In the genomic region with DNA sequence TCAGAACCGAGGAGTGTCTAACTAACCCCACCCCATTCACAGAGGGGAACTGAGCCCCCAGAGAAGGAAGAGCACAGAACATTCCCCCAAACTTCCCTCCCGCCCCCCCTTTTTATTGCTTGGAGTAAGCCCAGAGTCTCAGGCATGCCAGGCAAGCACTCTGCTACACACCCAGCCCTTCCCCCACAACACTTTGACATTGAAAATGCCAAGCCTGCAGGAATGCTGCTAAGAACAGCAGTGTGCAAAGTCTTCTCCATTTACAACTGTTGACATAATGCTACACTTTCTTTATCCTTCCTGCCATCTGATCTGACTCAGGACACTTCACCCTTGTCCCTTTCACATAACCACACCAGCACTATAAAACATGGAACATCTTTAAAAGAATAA, we compare ENCODE assay signal across 11 mouse cellular contexts. TPM values are rescaled to one million over a fixed set of nuclear protein-coding genes. Genes with fewer than 3 reads are reported as not detected.
DNase-seq lines count a peak whose midpoint lies in the region; ATAC-seq lines count a peak whose summit lies in the region.
"Had no signal": no experiment of that assay in that cellular context is flagged by ENCODE, and none has a peak within 500 bp of the region (broad histone marks: within the 10 kb centered on the region; RNA-seq: fewer than 3 reads in every experiment).

No protein-coding gene starts in this region.

- H3K27me3 ChIP-seq in heart, embryonic 11.5 days (ENCODE audit: control insufficient read depth, insufficient read depth, low read length): peaks cover 6% of the 10 kb centered on the region
- H3K27me3 ChIP-seq in embryonic facial prominence, embryonic 12.5 days: peaks cover 19% of the 10 kb centered on the region
- H3K27me3 ChIP-seq in intestine, embryonic 16.5 days (replicated peaks; ENCODE audit: control insufficient read depth, insufficient read depth, low read length): no peaks in the 10 kb centered on the region
- peaks cover 20% of the 10 kb centered on the region for H3K27me3 ChIP-seq in liver, embryonic 15.5 days

- H3K9ac ChIP-seq in heart, embryonic 11.5 days (ENCODE audit: low read depth, low read length): no peak overlapping the region
- no peak overlapping the region for H3K9ac ChIP-seq in embryonic facial prominence, embryonic 12.5 days
- peak overlapping the region; percentile 53 for H3K9ac ChIP-seq in intestine, embryonic 16.5 days (ENCODE audit: low read depth, low read length)
- no peak overlapping the region for H3K9ac ChIP-seq in liver, embryonic 15.5 days
- H3K9ac ChIP-seq: hindbrain, embryonic 15.5 days; liver, embryonic 14.5 days had no signal

- no peaks in the 10 kb centered on the region for H3K9me3 ChIP-seq in heart, embryonic 11.5 days (replicated peaks; ENCODE audit: control insufficient read depth, low read length)
- no peaks in the 10 kb centered on the region for H3K9me3 ChIP-seq in embryonic facial prominence, embryonic 12.5 days
- no peaks in the 10 kb centered on the region for H3K9me3 ChIP-seq in intestine, embryonic 16.5 days (ENCODE audit: control insufficient read depth, low read length)
- H3K9me3 ChIP-seq in liver, embryonic 15.5 days (replicated peaks): no peaks in the 10 kb centered on the region
- H3K9me3 ChIP-seq: hindbrain, embryonic 15.5 days had no signal

- no peak overlapping the region for H3K4me3 ChIP-seq in heart, embryonic 11.5 days (ENCODE audit: low read depth, low read length)
- no peak overlapping the region for H3K4me3 ChIP-seq in embryonic facial prominence, embryonic 12.5 days
- H3K4me3 ChIP-seq in intestine, embryonic 16.5 days (ENCODE audit: low read length): no peak overlapping the region
- no peak overlapping the region for H3K4me3 ChIP-seq in liver, embryonic 15.5 days (replicated peaks)
- H3K4me3 ChIP-seq: hindbrain, embryonic 15.5 days had no signal

- no peak for DNase-seq in heart, adult 11 months
- no peak for DNase-seq in cerebellum, postnatal 14 days
- DNase-seq in cerebellum, postnatal 36 days: no peak
- DNase-seq in ovary, adult 18-20 months (ENCODE audit: low spot score): no peak
- DNase-seq: adrenal gland, postnatal 36 days had no signal

- 27% methylated on average over 2 of the region's 2 CpGs for WGBS in heart, embryonic 11.5 days (ENCODE audit: insufficient replicate concordance)
- 55% methylated on average over 2 of the region's 2 CpGs for WGBS in embryonic facial prominence, embryonic 12.5 days
- WGBS in intestine, embryonic 16.5 days: 8% methylated on average over 2 of the region's 2 CpGs
- 32% methylated on average over 2 of the region's 2 CpGs for WGBS in liver, embryonic 15.5 days (ENCODE audit: insufficient replicate concordance)

- H3K4me1 ChIP-seq in heart, embryonic 11.5 days (ENCODE audit: control insufficient read depth, insufficient read depth, low read length): peaks cover 21% of the 10 kb centered on the region
- H3K4me1 ChIP-seq in embryonic facial prominence, embryonic 12.5 days: peaks cover 18% of the 10 kb centered on the region
- H3K4me1 ChIP-seq in intestine, embryonic 16.5 days (ENCODE audit: control insufficient read depth, insufficient read depth, low read length): peaks cover 24% of the 10 kb centered on the region
- H3K4me1 ChIP-seq in liver, embryonic 15.5 days (replicated peaks): no peaks in the 10 kb centered on the region

- ATAC-seq in heart, embryonic 11.5 days (replicated peaks; ENCODE audit: insufficient number of reproducible peaks, low FRiP score, low TSS enrichment): no peak
- ATAC-seq in embryonic facial prominence, embryonic 12.5 days (ENCODE audit: insufficient number of reproducible peaks, insufficient read depth, low FRiP score, low TSS enrichment): no peak
- ATAC-seq in intestine, embryonic 16.5 days: peak; percentile 82
- ATAC-seq in liver, embryonic 15.5 days (ENCODE audit: insufficient read depth): no peak

- peak overlapping the region; percentile 29; the same call in 1 of the 2 replicates for H3K4me2 ChIP-seq in heart, embryonic 11.5 days
- 0 out of 2 replicates have a peak overlapping the region, but pooled peaks have one; percentile 5 for H3K4me2 ChIP-seq in embryonic facial prominence, embryonic 12.5 days (replicated peaks)
- H3K4me2 ChIP-seq in intestine, embryonic 16.5 days (ENCODE audit: low read depth, low read length): peak overlapping the region; percentile 42
- H3K4me2 ChIP-seq in liver, embryonic 15.5 days: peak overlapping the region; percentile 32; the same call in 1 of the 2 replicates
- H3K4me2 ChIP-seq: hindbrain, embryonic 15.5 days had no signal

- H3K27ac ChIP-seq in heart, embryonic 11.5 days (ENCODE audit: low read depth, low read length): no peak overlapping the region
- H3K27ac ChIP-seq in embryonic facial prominence, embryonic 12.5 days: 0 out of 2 replicates have a peak overlapping the region, but pooled peaks have one; percentile 24
- H3K27ac ChIP-seq in intestine, embryonic 16.5 days (ENCODE audit: low read length): peak overlapping the region; percentile 91
- no peak overlapping the region for H3K27ac ChIP-seq in liver, embryonic 15.5 days (replicated peaks)
- H3K27ac ChIP-seq: hindbrain, embryonic 15.5 days; liver, embryonic 14.5 days had no signal

- H3K36me3 ChIP-seq in heart, embryonic 11.5 days (ENCODE audit: control insufficient read depth, insufficient read depth, low read length): no peaks in the 10 kb centered on the region
- H3K36me3 ChIP-seq in embryonic facial prominence, embryonic 12.5 days: no peaks in the 10 kb centered on the region
- no peaks in the 10 kb centered on the region for H3K36me3 ChIP-seq in intestine, embryonic 16.5 days (ENCODE audit: control insufficient read depth, insufficient read depth, low read length)
- no peaks in the 10 kb centered on the region for H3K36me3 ChIP-seq in liver, embryonic 15.5 days (replicated peaks)
- H3K36me3 ChIP-seq: hindbrain, embryonic 15.5 days had no signal

RNA-seq across cellular contexts. Expression of gene Upk3a, which starts 4.3 kb away (rescaled TPM):
- not detected in 2 replicates for polyA plus RNA-seq in heart, embryonic 11.5 days (2014; fragmentation: Nextera tagmentation; extraction: Ambion mirVana)
- 0.34 and 0.35 TPM in 2 replicates for polyA plus RNA-seq in embryonic facial prominence, embryonic 12.5 days (2016; fragmentation: Nextera tagmentation; extraction: Ambion mirVana)
- polyA plus RNA-seq in intestine, embryonic 16.5 days (2015; fragmentation: Nextera tagmentation; extraction: Ambion mirVana): 1.6 and 2.1 TPM in 2 replicates
- not detected in 2 replicates for polyA plus RNA-seq in liver, embryonic 15.5 days (2015; fragmentation: Nextera tagmentation; extraction: Ambion mirVana)
- polyA plus RNA-seq: liver, embryonic 14.5 days had no signal

RNA-seq across cellular contexts. Expression of gene Fam118a, which starts 16.1 kb away (rescaled TPM):
- polyA plus RNA-seq in heart, embryonic 11.5 days (2014; fragmentation: Nextera tagmentation; extraction: Ambion mirVana): 16.2 and 20.1 TPM in 2 replicates
- polyA plus RNA-seq in embryonic facial prominence, embryonic 12.5 days (2016; fragmentation: Nextera tagmentation; extraction: Ambion mirVana): 24.2 and 24.5 TPM in 2 replicates
- polyA plus RNA-seq in intestine, embryonic 16.5 days (2015; fragmentation: Nextera tagmentation; extraction: Ambion mirVana): 27.8 and 28.8 TPM in 2 replicates
- polyA plus RNA-seq in liver, embryonic 15.5 days (2015; fragmentation: Nextera tagmentation; extraction: Ambion mirVana): 6.0 and 7.5 TPM in 2 replicates

RNA-seq across cellular contexts. Expression of gene 5031439G07Rik, which starts 24.3 kb away (rescaled TPM):
- polyA plus RNA-seq in heart, embryonic 11.5 days (2014; fragmentation: Nextera tagmentation; extraction: Ambion mirVana): 4.6 and 8.1 TPM in 2 replicates
- 10.7 and 12.3 TPM in 2 replicates for polyA plus RNA-seq in embryonic facial prominence, embryonic 12.5 days (2016; fragmentation: Nextera tagmentation; extraction: Ambion mirVana)
- polyA plus RNA-seq in intestine, embryonic 16.5 days (2015; fragmentation: Nextera tagmentation; extraction: Ambion mirVana): 7.1 and 8.1 TPM in 2 replicates
- 2.0 and 3.9 TPM in 2 replicates for polyA plus RNA-seq in liver, embryonic 15.5 days (2015; fragmentation: Nextera tagmentation; extraction: Ambion mirVana)

Comparison
In these comparisons a context has a peak if more than half of its experiments do, and no peak if none do; other contexts are left out.
1. H3K27ac ChIP-seq: peak in embryonic facial prominence, embryonic 12.5 days (single experiment) and intestine, embryonic 16.5 days (single experiment); none in heart, embryonic 11.5 days (single experiment) and liver, embryonic 15.5 days (single experiment).
2. Peak in every context shown above with its lines, with median percentiles within 50 percentile points of each other: H3K4me2 ChIP-seq.